Mouse (Mus musculus) ES-E14 (cell line): ENCODE data around the gene Mprip. TPM values are rescaled to one million over a fixed set of nuclear protein-coding genes. Genes with fewer than 3 reads are reported as not detected.
"Not testable (repeated sequence)": the region's sequence is repeated elsewhere in the genome, so short reads cannot be mapped to it uniquely, and the experiment has no call there.

Experiments
- DNase-seq: peaks from one replicate; pipeline ENCODE4 v3.0.0-alpha.2; 2013; ENCODE audit warnings: low read depth, low spot score
- H3K27ac ChIP-seq: 2 replicates; pipeline ENCODE4 v1.5.1; 2012; ENCODE audit warnings: low read depth, mild to moderate bottlenecking, low read length, moderate library complexity, mixed read lengths; ENCODE audit not compliant: poor library complexity, insufficient read depth, severe bottlenecking
- H3K36me3 ChIP-seq: 2 replicates; pipeline ENCODE4 v1.6.1; 2012; ENCODE audit warnings: mild to moderate bottlenecking, low read length, moderate library complexity, mixed read lengths; ENCODE audit not compliant: control insufficient read depth, poor library complexity, insufficient read depth, severe bottlenecking
- H3K4me1 ChIP-seq, 2 experiments: fragments of 150-350 bp in 1 of 2; sonication (generic) in 1 of 2; 2 replicates each; pipeline ENCODE4 v1.6.1; 2012; ENCODE audit warnings: low read length in 2 of 2, mild to moderate bottlenecking in 1 of 2, mixed read lengths in 1 of 2; ENCODE audit not compliant: control insufficient read depth in 2 of 2, insufficient read depth in 2 of 2, poor library complexity in 1 of 2
- H3K4me3 ChIP-seq, 2 experiments: fragments of 150-350 bp in 1 of 2; sonication (generic) in 1 of 2; 2 replicates each; pipeline ENCODE4 v1.5.1; 2012; ENCODE audit warnings: low read length in 2 of 2, low read depth in 1 of 2, mild to moderate bottlenecking in 1 of 2, mixed read lengths in 1 of 2; ENCODE audit not compliant: insufficient read depth in 1 of 2, poor library complexity in 1 of 2, severe bottlenecking in 1 of 2
- H3K9ac ChIP-seq: 2 replicates; pipeline ENCODE4 v1.6.1; 2012; ENCODE audit warnings: low read depth, mild to moderate bottlenecking, low read length, mixed read lengths; ENCODE audit not compliant: poor library complexity, insufficient read depth, severe bottlenecking
- H3K9me3 ChIP-seq: fragments of 150-350 bp; sonication (generic); 2 replicates; pipeline ENCODE4 v1.6.1; 2012; ENCODE audit warnings: low read depth, mild to moderate bottlenecking, low read length; ENCODE audit not compliant: control insufficient read depth, insufficient read depth
- CHD2 ChIP-seq: IDR thresholded peaks from 2 replicates; pipeline ENCODE4 v1.6.1; 2014; ENCODE audit warnings: mild to moderate bottlenecking, low read depth, low read length, inconsistent platforms
- HCFC1 ChIP-seq: IDR thresholded peaks from 2 replicates; pipeline ENCODE4 v1.6.1; 2012; ENCODE audit warnings: low read length, inconsistent platforms, borderline replicate concordance; ENCODE audit not compliant: insufficient read depth
- MAFK ChIP-seq: IDR thresholded peaks from 2 replicates; pipeline ENCODE4 v1.6.1; 2014; ENCODE audit warnings: mild to moderate bottlenecking, low read depth, low read length, inconsistent platforms; ENCODE audit not compliant: insufficient read depth
- ZC3H11A ChIP-seq: IDR thresholded peaks from 2 replicates; pipeline ENCODE4 v1.6.1; 2012; ENCODE audit warnings: low read depth, mild to moderate bottlenecking, inconsistent platforms, low read length, borderline replicate concordance
- ZNF384 ChIP-seq: IDR thresholded peaks from 2 replicates; pipeline ENCODE4 v1.6.1; 2012; ENCODE audit warnings: low read depth, low read length, inconsistent platforms
- in situ Hi-C, 2 experiments: fragments of 600-800 bp; cut with MboI; formaldehyde crosslinking; loops; one replicate each; pipeline ENCODE4 v1.15.1; 2025; ENCODE audit warnings: low sequenced_read_pairs in 2 of 2, inconsistent platforms in 1 of 2; ENCODE audit not compliant: unreplicated experiment in 2 of 2
- total RNA-seq: library from RNA; depleted of rRNA; stranded (reverse); fragments of 300-350 nt; gene quantifications from 2 replicates; pipeline ENCODE4 v1.2.3, GENCODE M21; 2012

Gene Mprip
- total RNA-seq, 1 experiment: 138 TPM

DNA sequence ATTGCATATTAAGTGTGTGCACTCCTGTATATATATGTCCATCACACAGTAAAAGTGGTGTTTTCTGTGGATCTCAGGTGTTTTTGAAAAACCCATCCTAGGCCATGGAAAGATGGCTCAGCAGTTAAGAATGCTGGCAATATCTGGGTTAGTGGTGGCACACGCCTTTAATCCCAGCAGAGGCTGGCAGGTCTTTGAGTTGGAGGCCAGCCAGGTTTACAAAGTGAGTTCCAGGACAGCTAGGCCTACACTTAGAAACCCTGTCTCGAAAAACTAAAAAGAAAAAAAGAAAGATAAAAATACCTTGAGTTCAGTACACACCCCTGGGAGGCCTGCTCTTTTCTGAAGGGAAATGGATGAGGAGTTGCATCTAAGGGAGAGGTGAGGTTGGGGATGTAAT, 60.3 kb downstream of the Mprip start:
- Histone ChIP-seq H3K4me3 (no peak overlapping the region), H3K9me3 (no peaks in the 10 kb centered on the region), H3K27ac (no peak overlapping the region), H3K36me3 (no peaks in the 10 kb centered on the region; the same call in 1 of the 2 replicates), H3K4me1 (no peaks in the 10 kb centered on the region), H3K9ac (no peak overlapping the region)
- TF ChIP-seq HCFC1 (no peak), ZNF384 (no peak), ZC3H11A (no peak), MAFK (no peak), CHD2 (no peak)
- no peak for DNase-seq
- in situ Hi-C loops: no loop called here

- no peak for DNase-seq
- H3K4me1 ChIP-seq: no peaks in the 10 kb centered on the region
- no peak overlapping the region for H3K9ac ChIP-seq
- TF ChIP-seq CHD2 (no peak), MAFK (no peak), ZNF384 (no peak), HCFC1 (no peak), ZC3H11A (no peak)
- H3K36me3 ChIP-seq: no peaks in the 10 kb centered on the region; the same call in 1 of the 2 replicates
- H3K9me3 ChIP-seq: no peaks in the 10 kb centered on the region
- in situ Hi-C loops: no loop called here
- H3K27ac ChIP-seq: no peak overlapping the region
- H3K4me3 ChIP-seq: no peak overlapping the region
Measured at GRCm38 (mm10) chr11:59727204-59727603, 66.1 kb downstream of the Mprip start.

GRCm38 (mm10) chr11:59731821-59732220, 70.7 kb downstream of the Mprip start:
- Histone ChIP-seq H3K9ac (no peak overlapping the region), H3K27ac (no peak overlapping the region), H3K4me3 (no peak overlapping the region), H3K4me1 (no peaks in the 10 kb centered on the region), H3K9me3 (no peaks in the 10 kb centered on the region), H3K36me3 (peaks cover 8% of the 10 kb centered on the region; the same call in 1 of the 2 replicates)
- TF ChIP-seq ZNF384: no peak
- TF ChIP-seq ZC3H11A: no peak
- no peak for TF ChIP-seq CHD2
- TF ChIP-seq MAFK: no peak
- TF ChIP-seq HCFC1: no peak
- no peak for DNase-seq
- in situ Hi-C loops: no loop called here

GRCm38 (mm10) chr11:59732407-59733066, 71.4 kb downstream of the Mprip start:
- DNase-seq: no peak
- in situ Hi-C loops: no loop called here
- Histone ChIP-seq H3K4me1 (no peaks in the 10 kb centered on the region), H3K27ac (no peak overlapping the region), H3K4me3 (no peak overlapping the region), H3K9me3 (no peaks in the 10 kb centered on the region), H3K9ac (no peak overlapping the region), H3K36me3 (peaks cover 13% of the 10 kb centered on the region)
- TF ChIP-seq HCFC1: no peak
- TF ChIP-seq CHD2: no peak
- no peak for TF ChIP-seq ZC3H11A
- no peak for TF ChIP-seq ZNF384
- no peak for TF ChIP-seq MAFK

GRCm38 (mm10) chr11:59733600-59733999, 72.5 kb downstream of the Mprip start:
- peaks cover 13% of the 10 kb centered on the region for H3K36me3 ChIP-seq
- H3K4me1 ChIP-seq, in situ Hi-C loops: not testable (repeated sequence)

More at GRCm38 (mm10) chr11:59733600-59733999, 72.5 kb downstream of the Mprip start:
- H3K9ac ChIP-seq, H3K4me3 ChIP-seq, H3K27ac ChIP-seq, DNase-seq, H3K9me3 ChIP-seq: not testable (repeated sequence)
